Mouse (Mus musculus): ENCODE measurements around the gene Acsm5. TPM values are rescaled to one million over a fixed set of nuclear protein-coding genes. Genes with fewer than 3 reads are reported as not detected.
"Not testable (repeated sequence)": the region's sequence is repeated elsewhere in the genome, so short reads cannot be mapped to it uniquely, and the experiment has no call there.

Acsm5 gene
- total RNA-seq, 2 experiments from 2014 or later: 0.41 to 1.0 TPM

- DNase-seq (ENCODE audit: low spot score in 2 of 2): no peak
- intact Hi-C loops (cut with DNase I): no loop called here
Observed at GRCm38 (mm10) chr7:119532924-119533323, 13.7 kb downstream of the Acsm5 start.

- intact Hi-C loops (cut with DNase I): no loop called here
- no peak for DNase-seq (ENCODE audit: low spot score in 2 of 2)
Observed at GRCm38 (mm10) chr7:119534389-119534788, 15.1 kb downstream of the Acsm5 start.

- DNase-seq (ENCODE audit: low spot score in 2 of 2): no peak
- intact Hi-C loops (cut with DNase I): no loop called here
Observed at GRCm38 (mm10) chr7:119542445-119542844, 23.2 kb downstream of the Acsm5 start.

GRCm38 (mm10) chr7:119545572-119545971, 26.3 kb downstream of the Acsm5 start:
- DNase-seq (ENCODE audit: low spot score in 2 of 2): no peak
- intact Hi-C loops (cut with DNase I): no loop called here

- intact Hi-C loops (cut with DNase I): no loop called here
- DNase-seq (ENCODE audit: low spot score in 2 of 2): no peak
Observed at GRCm38 (mm10) chr7:119550471-119551222, 31.4 kb downstream of the Acsm5 start.

GRCm38 (mm10) chr7:119554040-119554439, 34.8 kb downstream of the Acsm5 start, which contains the start of gene Acsm2:
Gene Acsm2 (plus strand): TSS chr7:119554340.
- intact Hi-C loops (cut with DNase I): no loop called here
- DNase-seq (ENCODE audit: low spot score in 2 of 2): no peak

GRCm38 (mm10) chr7:119559789-119560451, 40.7 kb downstream of the Acsm5 start:
- no peak for DNase-seq (ENCODE audit: low spot score in 2 of 2)
- intact Hi-C loops (cut with DNase I): no loop called here

- intact Hi-C loops (cut with DNase I): no loop called here
- no peak for DNase-seq (ENCODE audit: low spot score in 2 of 2)
Observed at GRCm38 (mm10) chr7:119560452-119560835, 41.2 kb downstream of the Acsm5 start.

- intact Hi-C loops (cut with DNase I): no loop called here
- no peak for DNase-seq (ENCODE audit: low spot score in 2 of 2)
Observed at GRCm38 (mm10) chr7:119561441-119561840, 42.2 kb downstream of the Acsm5 start.

GRCm38 (mm10) chr7:119562476-119562875, 43.2 kb downstream of the Acsm5 start:
- intact Hi-C loops (cut with DNase I); DNase-seq (ENCODE audit: low spot score in 2 of 2): not testable (repeated sequence)

- DNase-seq (ENCODE audit: low spot score in 2 of 2): no peak
- intact Hi-C loops (cut with DNase I): no loop called here
Observed at GRCm38 (mm10) chr7:119594530-119595107, 75.4 kb downstream of the Acsm5 start.

Other genes with a start within 250 kb of the Acsm5 start
- gene Gp2, start 60.2 kb upstream of the Acsm5 start, total RNA-seq (2021): not detected
- gene Umod, start 40.2 kb upstream of the Acsm5 start, total RNA-seq (2021): not detected
- not detected for gene Pdilt, start 4.0 kb downstream of the Acsm5 start, total RNA-seq (2021)
- gene Acsm2, start 34.9 kb downstream of the Acsm5 start, total RNA-seq (2021): not detected
- gene Acsm1, start 87.6 kb downstream of the Acsm5 start, total RNA-seq (2021): not detected
- not detected for gene Acsm4, start 170.6 kb downstream of the Acsm5 start, total RNA-seq (2021)
- gene Thumpd1, start 201.3 kb downstream of the Acsm5 start, total RNA-seq (2021): 10 to 100 TPM; 41.4 to 44.5 TPM
- gene Acsm3, start 241.5 kb downstream of the Acsm5 start, total RNA-seq (2021): not detected

Data from left cerebral cortex, postnatal 25 days (tissue).